Comparison of ENCODE assay signal across 32 mouse cellular contexts in the genomic region with DNA sequence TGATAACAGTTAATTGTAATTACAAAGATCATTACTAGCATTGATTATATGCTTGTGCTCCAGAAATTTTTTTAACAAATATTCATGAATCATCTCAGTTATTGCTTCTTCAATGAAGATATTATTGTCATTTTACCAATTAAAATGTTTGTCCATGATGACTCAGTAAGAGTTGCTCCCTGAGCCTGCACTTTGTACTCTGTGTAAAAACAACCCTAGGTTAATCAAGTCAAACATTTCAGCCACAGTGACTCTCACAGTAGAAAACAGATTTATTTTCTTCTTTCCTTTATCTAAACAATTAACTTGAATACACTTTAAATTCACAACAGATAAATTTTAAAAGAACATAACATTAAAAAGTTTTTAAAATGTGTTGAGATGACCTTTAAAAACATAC.
"Had no signal": no experiment of that assay in that cellular context is flagged by ENCODE, and none has a peak within 500 bp of the region (broad histone marks: within the 10 kb centered on the region; RNA-seq: fewer than 3 reads in every experiment).

No protein-coding gene starts in this region.

- H3K27me3 ChIP-seq: limb, embryonic 12.5 days; limb, embryonic 13.5 days; limb, embryonic 15.5 days; liver, embryonic 12.5 days; liver, embryonic 13.5 days; liver, embryonic 15.5 days; lung, embryonic 15.5 days; megakaryocyte, embryonic 14.5 days; midbrain, embryonic 12.5 days; midbrain, embryonic 13.5 days; midbrain, embryonic 15.5 days; neural tube, embryonic 12.5 days; neural tube, embryonic 13.5 days had no signal

- H3K4me1 ChIP-seq: limb, embryonic 10.5 days; limb, embryonic 12.5 days; limb, embryonic 13.5 days; limb, embryonic 15.5 days; liver, embryonic 12.5 days; liver, embryonic 13.5 days; liver, embryonic 15.5 days; lung, embryonic 15.5 days; midbrain, embryonic 10.5 days; midbrain, embryonic 12.5 days; midbrain, embryonic 13.5 days; midbrain, embryonic 15.5 days; neural tube, embryonic 12.5 days; neural tube, embryonic 13.5 days had no signal

- DNase-seq: left cerebral cortex, postnatal 4 days; liver; liver, embryonic 13.5 days; liver, postnatal 0 days; lung, adult 18-20 months; lung, adult 2 months; lung, embryonic 14.5 days; lung, postnatal 10 days; lung, postnatal 14 days; lung, postnatal 36 days; lung, postnatal 4 days; midbrain, embryonic 14.5 days had no signal

- H3K9ac ChIP-seq: limb, embryonic 12.5 days; limb, embryonic 13.5 days; limb, embryonic 15.5 days; liver, embryonic 12.5 days; liver, embryonic 13.5 days; liver, embryonic 14.5 days; liver, embryonic 15.5 days; liver, postnatal 0 days; lung, embryonic 14.5 days; lung, embryonic 15.5 days; midbrain, embryonic 12.5 days; midbrain, embryonic 13.5 days; midbrain, embryonic 15.5 days; neural tube, embryonic 12.5 days; neural tube, embryonic 13.5 days had no signal

- H3K9me3 ChIP-seq: limb, embryonic 10.5 days; limb, embryonic 12.5 days; limb, embryonic 13.5 days; limb, embryonic 15.5 days; liver, embryonic 12.5 days; liver, embryonic 13.5 days; liver, embryonic 15.5 days; lung, embryonic 15.5 days; megakaryocyte, embryonic 14.5 days; midbrain, embryonic 10.5 days; midbrain, embryonic 12.5 days; midbrain, embryonic 13.5 days; midbrain, embryonic 15.5 days; neural tube, embryonic 12.5 days; neural tube, embryonic 13.5 days had no signal

- H3K27ac ChIP-seq: limb, embryonic 10.5 days; limb, embryonic 12.5 days; limb, embryonic 13.5 days; limb, embryonic 15.5 days; liver, embryonic 12.5 days; liver, embryonic 13.5 days; liver, embryonic 14.5 days; liver, embryonic 15.5 days; lung, embryonic 15.5 days; macrophage; midbrain, embryonic 10.5 days; midbrain, embryonic 12.5 days; midbrain, embryonic 13.5 days; midbrain, embryonic 15.5 days; neural tube, embryonic 12.5 days; neural tube, embryonic 13.5 days had no signal

- ATAC-seq: liver, embryonic 12.5 days; liver, postnatal 0 days; lung, postnatal 0 days; midbrain, embryonic 13.5 days; midbrain, embryonic 15.5 days; midbrain, embryonic 16.5 days had no signal

- H3K4me3 ChIP-seq: limb, embryonic 10.5 days; limb, embryonic 12.5 days; limb, embryonic 13.5 days; limb, embryonic 15.5 days; liver, embryonic 12.5 days; liver, embryonic 13.5 days; liver, embryonic 15.5 days; lung, embryonic 15.5 days; megakaryocyte, embryonic 14.5 days; midbrain, embryonic 10.5 days; midbrain, embryonic 12.5 days; midbrain, embryonic 13.5 days; midbrain, embryonic 15.5 days; myocyte; neural tube, embryonic 12.5 days; neural tube, embryonic 13.5 days had no signal

- H3K4me2 ChIP-seq: limb, embryonic 12.5 days; limb, embryonic 13.5 days; limb, embryonic 15.5 days; liver, embryonic 12.5 days; liver, embryonic 13.5 days; liver, embryonic 15.5 days; lung, embryonic 14.5 days; lung, embryonic 15.5 days; midbrain, embryonic 11.5 days; midbrain, embryonic 12.5 days; midbrain, embryonic 13.5 days; midbrain, embryonic 15.5 days; neural tube, embryonic 12.5 days; neural tube, embryonic 13.5 days had no signal

- H3K36me3 ChIP-seq: limb, embryonic 10.5 days; limb, embryonic 12.5 days; limb, embryonic 13.5 days; limb, embryonic 15.5 days; liver, embryonic 12.5 days; liver, embryonic 13.5 days; liver, embryonic 15.5 days; lung, embryonic 15.5 days; midbrain, embryonic 10.5 days; midbrain, embryonic 12.5 days; midbrain, embryonic 13.5 days; midbrain, embryonic 15.5 days; neural tube, embryonic 12.5 days; neural tube, embryonic 13.5 days had no signal
